Mouse (Mus musculus): ENCODE measurements around the gene 2010315B03Rik.

DNA sequence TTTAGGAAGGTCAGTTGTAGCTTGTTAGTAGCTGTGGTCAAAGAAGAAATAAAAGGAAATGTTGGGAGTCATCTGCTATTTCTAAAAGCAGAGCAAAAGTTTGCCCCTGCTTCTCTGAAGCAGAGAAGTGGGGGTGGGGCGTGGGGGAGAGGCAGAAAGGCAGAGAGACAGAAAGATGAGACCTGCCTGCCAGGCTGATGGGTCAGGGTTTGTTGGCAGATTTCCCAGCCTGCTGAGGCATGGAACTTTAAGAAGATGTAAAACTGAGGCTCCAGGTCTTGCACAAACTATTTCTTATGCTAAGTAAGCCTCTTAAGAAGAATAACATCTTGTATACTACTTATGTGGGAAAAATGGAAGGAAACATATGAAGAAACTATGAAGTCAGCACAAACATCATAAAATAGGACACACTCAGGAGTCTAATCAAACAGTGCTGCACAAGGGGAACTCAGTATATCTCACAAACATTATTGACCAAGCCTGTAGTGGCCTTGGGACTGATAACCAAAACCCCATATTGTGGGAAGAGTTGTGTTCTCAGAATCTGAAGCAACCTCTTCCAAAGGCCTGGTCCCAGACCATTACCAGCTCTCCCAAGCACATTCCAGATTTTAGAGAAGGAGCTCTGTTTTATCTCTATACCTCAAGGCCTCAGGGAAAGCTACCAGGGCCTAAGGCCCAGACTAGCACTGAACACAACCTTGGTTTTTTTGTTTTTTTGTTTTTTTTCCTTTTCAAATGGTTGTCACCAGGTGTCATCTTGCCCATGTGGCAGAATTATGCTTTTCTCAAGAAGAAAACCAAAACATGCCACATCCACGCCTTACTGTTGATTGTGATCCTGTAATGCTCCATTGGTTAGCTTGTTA lies 31.7 kb downstream of the 2010315B03Rik start:
- TF ChIP-seq CTCF (IDR thresholded peaks at IDR 0.05; ENCODE audit: extremely low read depth, insufficient read depth, insufficient read length, insufficient replicate concordance) (no peak), POLR2A (IDR thresholded peaks at IDR 0.05; ENCODE audit: low read depth, low read length) (no peak)

Data from spleen, adult 2 months (tissue).